Mouse (Mus musculus) kidney, embryonic 15.5 days (tissue): ENCODE data around the gene Snupn. TPM values are rescaled to one million over a fixed set of nuclear protein-coding genes. Genes with fewer than 3 reads are reported as not detected.
A peak's percentile ranks its signal among the peaks of the same experiment; 100 is the strongest.

Experiments
- ATAC-seq: fragments of 200-750 bp; cut with Nextera tagmentation; replicated peaks from 2 replicates; pipeline ENCODE4 v1.8.0; 2017; ENCODE audit warnings: moderate TSS enrichment; ENCODE audit not compliant: low FRiP score
- H3K27ac ChIP-seq: fragments of 300-500 bp; sonication (generic); 2 replicates; pipeline ENCODE4 v1.5.1; 2015; ENCODE audit warnings: mild to moderate bottlenecking, inconsistent platforms
- H3K27me3 ChIP-seq: fragments of 300-500 bp; sonication (generic); 2 replicates; pipeline ENCODE4 v1.6.1; 2015; ENCODE audit warnings: inconsistent platforms
- H3K36me3 ChIP-seq: fragments of 300-500 bp; sonication (generic); 2 replicates; pipeline ENCODE4 v1.6.1; 2015; ENCODE audit warnings: inconsistent platforms
- H3K4me1 ChIP-seq: fragments of 300-500 bp; sonication (generic); 2 replicates; pipeline ENCODE4 v1.6.1; 2015; ENCODE audit warnings: inconsistent platforms
- H3K4me2 ChIP-seq: fragments of 300-500 bp; sonication (generic); 2 replicates; pipeline ENCODE4 v1.6.1; 2015; ENCODE audit warnings: moderate library complexity, mild to moderate bottlenecking, inconsistent platforms
- H3K4me3 ChIP-seq: fragments of 300-500 bp; sonication (generic); replicated peaks from 2 replicates; pipeline ENCODE4 v1.5.1; 2015; ENCODE audit warnings: mild to moderate bottlenecking, inconsistent platforms
- H3K9ac ChIP-seq: fragments of 300-500 bp; sonication (generic); 2 replicates; pipeline ENCODE4 v1.6.1; 2015; ENCODE audit warnings: mild to moderate bottlenecking, inconsistent platforms
- H3K9me3 ChIP-seq: fragments of 300-500 bp; sonication (generic); replicated peaks from 2 replicates; pipeline ENCODE4 v1.6.1; 2016; ENCODE audit warnings: inconsistent platforms
- WGBS: fragments of 180-500 bp; shearing (Covaris S2); methylation state at CpG from one replicate; pipeline ENCODE4 v1.1.7; 2015; ENCODE audit warnings: mixed read lengths; 5-methylcytosine and 5-hydroxymethylcytosine counted together
- polyA plus RNA-seq: library from polyadenylated mRNA; unstranded; fragments of >200 nt; fragmentation: Nextera tagmentation; extraction: Ambion mirVana; gene quantifications from 2 replicates; pipeline ENCODE4 v1.2.1, GENCODE M21; 2015

The Snupn gene
- polyA plus RNA-seq, 1 experiment from 2014 or later: 28.3 TPM

DNA sequence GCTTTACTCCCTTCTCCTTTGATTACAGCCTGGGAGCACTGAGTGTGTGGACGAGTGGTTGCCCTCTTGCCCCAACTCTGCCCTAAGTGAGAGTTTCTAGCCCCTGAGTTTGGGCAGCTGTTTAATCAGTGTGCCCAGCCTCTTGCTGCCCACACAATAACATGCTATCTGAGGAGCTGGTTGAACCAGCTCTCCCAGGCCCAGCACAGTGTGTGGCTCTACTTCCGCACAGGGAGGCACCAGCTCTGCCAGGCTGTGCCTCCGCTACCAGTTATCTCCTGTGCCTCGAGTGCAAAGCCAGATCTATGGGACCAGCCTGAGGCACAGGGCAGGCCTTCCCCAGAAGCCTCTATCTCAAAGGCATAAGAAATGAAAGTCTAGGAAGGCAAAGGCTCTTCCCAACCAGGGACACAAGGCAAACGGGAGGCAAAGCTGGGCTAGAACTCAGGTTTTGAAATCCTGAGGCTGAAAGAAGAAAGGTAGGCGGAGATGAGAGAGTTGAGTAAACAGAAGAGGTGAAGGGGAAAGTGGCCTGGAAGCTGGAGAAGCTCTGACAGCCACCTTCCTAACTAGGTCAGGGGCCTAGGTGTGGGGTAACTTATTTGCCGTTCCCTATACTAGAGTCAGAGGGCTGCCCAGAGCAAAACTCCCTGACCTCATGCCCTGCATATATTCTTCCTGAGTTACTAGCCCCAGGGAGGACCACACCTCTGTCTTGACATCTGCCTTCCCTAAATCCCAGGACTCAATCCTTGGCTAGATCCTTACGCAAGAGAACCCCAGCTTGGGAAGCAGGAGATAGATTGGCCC is 26.6 kb upstream of the Snupn start:
- H3K27me3 ChIP-seq: no peaks in the 10 kb centered on the region
- H3K4me1 ChIP-seq: peaks cover 52% of the 10 kb centered on the region
- no peak for ATAC-seq
- H3K36me3 ChIP-seq: peaks cover 46% of the 10 kb centered on the region
- H3K9ac ChIP-seq: peak overlapping the region; percentile 33
- H3K27ac ChIP-seq: peak overlapping the region; percentile 42; the same call in 1 of the 2 replicates
- peak overlapping the region; percentile 40 for H3K4me3 ChIP-seq
- 45% methylated on average over 8 of the region's 8 CpGs for WGBS
- H3K9me3 ChIP-seq: no peaks in the 10 kb centered on the region
- peak overlapping the region; percentile 93 for H3K4me2 ChIP-seq

DNA sequence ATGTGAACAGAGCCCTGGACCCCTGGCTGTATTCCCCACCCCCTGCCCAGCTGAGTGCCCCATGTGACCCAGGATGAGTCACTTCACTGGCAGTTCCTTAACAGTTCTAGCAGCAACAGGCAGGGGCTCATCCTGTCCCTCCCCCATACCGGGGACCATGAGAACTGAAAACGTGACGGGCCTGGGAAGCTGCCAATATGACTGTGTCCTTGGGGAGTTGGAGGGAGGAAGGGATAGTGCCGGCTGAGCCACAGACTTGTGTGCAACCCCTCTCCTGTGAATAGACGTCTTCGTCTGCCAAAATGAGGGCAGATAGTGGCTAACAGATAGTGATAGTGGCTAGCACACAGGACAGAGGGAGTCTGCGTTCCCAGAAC is 26.0 kb upstream of the Snupn start:
- Histone ChIP-seq H3K9ac (peak overlapping the region; percentile 33; the same call in 1 of the 2 replicates), H3K4me2 (peak overlapping the region; percentile 93), H3K4me1 (peaks cover 55% of the 10 kb centered on the region), H3K27me3 (no peaks in the 10 kb centered on the region), H3K4me3 (peak overlapping the region; percentile 40), H3K36me3 (peaks cover 41% of the 10 kb centered on the region), H3K27ac (peak overlapping the region; percentile 42), H3K9me3 (no peaks in the 10 kb centered on the region)
- WGBS: 14% methylated on average over 7 of the region's 7 CpGs
- peak; percentile 43 for ATAC-seq

DNA sequence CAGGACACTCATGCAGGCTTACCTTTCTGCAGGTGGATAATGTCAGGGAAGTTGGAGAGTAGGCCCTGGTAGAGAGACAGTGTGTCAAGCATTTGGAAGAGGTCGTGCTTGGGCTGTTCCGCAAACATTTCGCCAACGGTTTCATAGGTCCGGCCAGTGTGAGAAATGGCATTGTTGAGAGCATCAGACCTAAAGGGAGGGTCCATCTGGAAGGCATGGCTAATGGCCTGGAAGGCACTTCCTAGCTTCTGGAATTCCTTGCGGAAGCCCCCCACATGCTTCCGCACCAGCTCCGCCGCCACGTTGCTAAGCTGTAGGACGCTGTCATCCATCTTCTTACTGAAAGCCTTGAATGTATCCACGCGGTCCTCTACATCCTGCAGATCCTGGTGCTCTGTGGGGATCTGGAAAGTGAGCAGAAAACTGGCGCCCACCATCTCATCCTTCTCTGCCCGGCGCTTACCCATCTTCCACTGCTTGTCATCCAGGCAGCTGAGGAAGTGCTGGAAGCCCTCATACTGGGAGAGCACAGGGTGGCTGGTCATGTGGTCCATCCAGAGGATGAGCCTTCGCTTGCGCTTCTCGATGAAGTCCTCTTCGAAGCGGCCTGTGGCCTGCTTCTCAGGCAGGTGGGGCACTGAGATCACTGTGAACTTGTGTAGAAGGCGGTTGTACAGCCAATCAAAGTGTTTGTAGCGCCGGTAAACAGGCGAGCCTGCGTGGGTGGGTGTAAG is 25.2 kb upstream of the Snupn start:
- H3K9ac ChIP-seq: no peak overlapping the region; the same call in 1 of the 2 replicates
- 82% methylated on average over 26 of the region's 26 CpGs for WGBS
- H3K9me3 ChIP-seq: no peaks in the 10 kb centered on the region
- ATAC-seq: no peak
- peaks cover 55% of the 10 kb centered on the region for H3K4me1 ChIP-seq
- H3K27me3 ChIP-seq: peaks cover 5% of the 10 kb centered on the region; the same call in 1 of the 2 replicates
- peak overlapping the region; percentile 93 for H3K4me2 ChIP-seq
- H3K36me3 ChIP-seq: peaks cover 32% of the 10 kb centered on the region
- H3K27ac ChIP-seq: peak overlapping the region; percentile 6
- H3K4me3 ChIP-seq: peak overlapping the region; percentile 40

DNA sequence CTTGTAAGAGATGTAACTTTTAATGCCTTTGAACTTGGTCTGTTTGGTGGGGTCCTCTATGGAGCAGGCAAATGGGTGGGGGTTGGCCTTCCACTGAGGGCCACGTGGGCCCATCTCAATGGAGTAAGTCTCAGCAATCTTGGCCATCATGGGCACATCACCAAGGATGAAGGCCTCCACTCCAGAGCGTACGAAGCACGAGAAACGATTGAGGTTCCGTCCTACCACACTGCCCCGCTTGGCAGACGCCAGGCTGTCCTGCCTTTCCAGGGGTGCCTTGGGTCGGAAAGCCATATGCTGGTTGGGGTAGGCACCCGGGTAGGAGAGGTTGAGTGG is 24.7 kb upstream of the Snupn start:
- Histone ChIP-seq H3K4me3 (no peak overlapping the region; the same call in 1 of the 2 replicates), H3K27ac (no peak overlapping the region), H3K4me2 (peak overlapping the region; percentile 93), H3K9me3 (no peaks in the 10 kb centered on the region), H3K27me3 (peaks cover 8% of the 10 kb centered on the region; the same call in 1 of the 2 replicates), H3K36me3 (peaks cover 31% of the 10 kb centered on the region), H3K9ac (no peak overlapping the region), H3K4me1 (peaks cover 55% of the 10 kb centered on the region)
- no peak for ATAC-seq
- 94% methylated on average over 10 of the region's 10 CpGs for WGBS

DNA sequence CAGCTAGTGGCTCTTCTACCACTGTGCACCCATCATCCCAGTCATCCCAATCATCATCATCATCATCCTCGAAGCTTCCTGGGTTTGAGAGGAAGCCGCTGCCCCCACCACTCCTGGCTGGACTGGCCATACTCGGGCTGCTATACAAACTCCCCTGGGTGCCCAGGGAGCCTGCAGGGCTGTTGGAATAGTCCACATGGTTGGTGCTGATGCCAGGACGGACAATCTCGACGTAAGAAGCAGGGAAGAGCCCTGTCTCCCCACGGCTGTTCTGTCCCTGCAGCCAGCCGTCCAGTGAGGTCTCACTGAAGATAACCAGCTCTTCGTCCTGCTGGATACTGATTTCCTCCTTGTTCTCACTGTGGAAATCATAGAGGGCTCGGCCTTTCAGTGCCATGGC is 24.3 kb upstream of the Snupn start:
- 82% methylated on average over 10 of the region's 10 CpGs for WGBS
- ATAC-seq: no peak

DNA sequence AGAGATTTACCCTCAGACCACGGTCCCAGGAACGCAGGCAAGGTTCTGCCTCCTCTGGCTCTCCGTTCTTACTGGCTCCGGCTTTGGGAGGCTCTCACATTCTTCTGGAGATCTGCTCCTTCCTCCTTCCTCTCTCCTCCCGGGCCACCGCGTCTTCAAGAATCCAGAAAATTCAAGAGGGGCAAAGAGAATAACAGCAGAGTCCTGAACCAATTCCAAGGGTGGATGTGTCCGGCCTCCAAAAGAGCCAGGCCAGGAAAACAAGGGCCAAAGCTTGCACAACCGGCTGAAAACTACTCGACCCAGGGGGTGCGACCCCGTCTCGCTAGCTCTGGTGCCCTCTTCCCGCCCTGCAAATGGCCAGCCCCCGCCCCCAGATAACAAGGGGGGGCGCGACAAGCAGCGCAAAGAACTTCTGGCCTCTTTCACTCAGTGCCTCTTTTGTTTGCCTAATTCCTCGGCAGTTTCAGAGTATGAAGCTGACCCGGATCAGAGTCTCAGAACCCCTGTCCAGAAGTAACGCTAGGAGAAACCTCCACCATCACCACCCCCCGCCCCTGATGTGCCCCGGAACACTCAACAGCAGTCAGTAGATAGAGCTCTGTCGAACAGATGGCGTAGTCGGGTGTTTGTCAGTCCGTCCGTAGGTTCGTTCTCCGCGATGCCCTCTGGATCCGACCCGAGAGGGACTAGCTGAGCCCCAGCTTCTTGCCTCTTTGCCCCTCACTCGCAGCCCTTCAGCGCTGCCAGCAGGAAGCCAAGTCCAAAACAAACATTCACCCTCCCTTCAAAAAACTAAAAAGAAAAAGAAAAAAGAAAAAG is 23.3 kb upstream of the Snupn start:
- Histone ChIP-seq H3K4me2 (peak overlapping the region; percentile 93), H3K9me3 (no peaks in the 10 kb centered on the region), H3K4me3 (peak overlapping the region; percentile 77), H3K27ac (peak overlapping the region; percentile 98), H3K4me1 (peaks cover 55% of the 10 kb centered on the region), H3K36me3 (peaks cover 17% of the 10 kb centered on the region), H3K27me3 (peaks cover 8% of the 10 kb centered on the region; the same call in 1 of the 2 replicates), H3K9ac (peak overlapping the region; percentile 80)
- WGBS: 0% methylated on average over 35 of the region's 35 CpGs
- ATAC-seq: peak; percentile 20; the same call in 1 of the 2 replicates

More for the DNA sequence above, 24.3 kb upstream of the Snupn start:
- peaks cover 27% of the 10 kb centered on the region for H3K36me3 ChIP-seq
- peak overlapping the region; percentile 93 for H3K4me2 ChIP-seq
- H3K4me3 ChIP-seq: peak overlapping the region; percentile 77
- H3K9ac ChIP-seq: no peak overlapping the region; the same call in 1 of the 2 replicates
- peak overlapping the region; percentile 98 for H3K27ac ChIP-seq
- H3K27me3 ChIP-seq: peaks cover 8% of the 10 kb centered on the region; the same call in 1 of the 2 replicates
- H3K4me1 ChIP-seq: peaks cover 55% of the 10 kb centered on the region
- H3K9me3 ChIP-seq: no peaks in the 10 kb centered on the region

DNA sequence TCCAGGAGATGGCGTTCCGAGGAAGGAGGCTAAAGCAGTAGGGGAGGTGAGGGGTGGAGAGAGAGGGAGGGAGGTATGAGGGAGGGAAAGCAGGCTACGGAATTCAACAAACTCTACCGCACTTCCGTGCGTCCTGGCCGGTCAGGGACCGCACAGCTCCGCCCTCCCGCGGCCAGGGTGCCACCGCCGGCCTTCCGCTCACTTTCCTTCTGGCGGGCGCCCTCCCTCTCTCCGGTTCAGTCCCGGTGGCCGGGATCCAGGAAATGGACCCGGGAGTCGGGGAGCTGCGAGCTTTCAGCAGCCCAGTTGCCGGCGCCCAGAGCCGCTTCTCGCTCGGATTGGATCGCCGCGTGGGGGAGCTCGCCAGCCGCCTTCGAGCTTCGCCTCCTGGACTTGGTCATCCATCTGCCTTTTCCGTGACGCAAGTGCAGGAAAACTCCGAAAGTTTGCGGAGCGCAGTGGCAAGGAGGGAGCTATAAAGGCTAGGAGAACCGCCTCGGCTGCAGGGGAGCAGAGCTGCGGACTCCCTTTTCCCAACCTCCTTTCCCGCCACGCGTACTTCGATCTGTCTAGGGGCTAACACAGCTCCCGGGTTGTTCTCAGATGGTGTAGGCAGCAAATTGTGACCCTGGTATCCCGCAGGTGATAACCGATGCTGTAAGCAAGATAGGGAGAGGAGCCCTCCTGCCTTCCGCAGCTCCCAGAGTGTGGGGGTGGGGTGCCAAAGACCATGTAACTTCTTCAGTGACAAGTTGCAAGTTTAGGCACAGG is 22.5 kb upstream of the Snupn start, which contains the start of gene Snx33:
Gene Snx33 (minus strand): TSS at position 331 of the 771 bp plus-strand sequence.
- Histone ChIP-seq H3K36me3 (peaks cover 9% of the 10 kb centered on the region; the same call in 1 of the 2 replicates), H3K27ac (peak within 1 kb of the TSS; percentile 98), H3K4me1 (peaks cover 49% of the 10 kb centered on the region), H3K9ac (peak within 1 kb of the TSS; percentile 80), H3K27me3 (peaks cover 8% of the 10 kb centered on the region; the same call in 1 of the 2 replicates), H3K4me3 (peak within 1 kb of the TSS; percentile 77), H3K4me2 (peak within 1 kb of the TSS; percentile 93), H3K9me3 (no peaks in the 10 kb centered on the region)
- WGBS: under 1% methylated on average over 50 of the region's 50 CpGs
- peak; percentile 87 for ATAC-seq

DNA sequence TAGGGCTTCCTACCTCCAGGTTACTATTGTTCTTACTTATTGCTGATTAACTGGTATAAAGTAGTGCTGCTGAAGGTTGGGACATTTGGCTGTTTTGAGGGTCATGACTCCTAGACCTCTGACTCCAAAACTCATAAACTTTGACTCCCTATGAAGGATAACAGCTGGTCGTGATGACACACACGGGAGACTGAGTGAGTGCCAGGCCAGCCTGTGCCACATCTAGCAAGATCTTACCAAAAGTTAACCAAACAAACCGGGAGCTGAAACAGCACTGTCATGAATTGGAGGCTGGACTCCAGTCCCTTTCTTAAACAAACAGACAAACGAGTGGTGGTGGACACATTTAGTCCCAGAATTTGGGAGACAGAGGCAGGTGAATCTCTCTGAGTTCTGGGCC is 21.2 kb upstream of the Snupn start:
- Histone ChIP-seq H3K9me3 (no peaks in the 10 kb centered on the region), H3K4me2 (no peak overlapping the region), H3K27me3 (peaks cover 8% of the 10 kb centered on the region; the same call in 1 of the 2 replicates), H3K27ac (no peak overlapping the region), H3K9ac (no peak overlapping the region), H3K36me3 (peaks cover 9% of the 10 kb centered on the region; the same call in 1 of the 2 replicates), H3K4me3 (no peak overlapping the region), H3K4me1 (peaks cover 37% of the 10 kb centered on the region)
- 22% methylated on average over 4 of the region's 4 CpGs for WGBS
- ATAC-seq: no peak

DNA sequence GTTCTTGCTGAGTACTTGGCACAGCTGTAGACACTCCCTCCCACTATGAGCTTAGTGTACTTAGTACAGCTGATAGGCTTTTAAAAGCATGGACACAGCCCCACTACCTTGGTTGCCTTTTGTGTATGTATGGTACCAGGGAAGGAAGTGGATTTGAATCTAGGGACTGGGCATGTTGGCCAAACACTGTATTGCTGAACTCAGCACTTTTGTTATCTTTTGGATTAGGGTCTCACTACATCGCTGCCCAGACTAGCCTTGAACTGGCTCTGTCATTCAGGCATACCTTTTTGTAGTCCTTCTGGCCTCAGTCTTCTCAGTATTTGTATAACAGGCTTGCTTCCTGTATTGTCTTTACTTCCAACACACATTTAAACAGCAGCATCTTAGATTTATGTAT is 20.1 kb upstream of the Snupn start:
- Histone ChIP-seq H3K27ac (no peak overlapping the region), H3K9me3 (no peaks in the 10 kb centered on the region), H3K36me3 (peaks cover 5% of the 10 kb centered on the region; the same call in 1 of the 2 replicates), H3K4me2 (no peak overlapping the region), H3K4me3 (no peak overlapping the region), H3K4me1 (peaks cover 26% of the 10 kb centered on the region), H3K27me3 (peaks cover 8% of the 10 kb centered on the region; the same call in 1 of the 2 replicates), H3K9ac (no peak overlapping the region)
- no peak for ATAC-seq
- 76% methylated on average over 1 of the region's 1 CpGs for WGBS

DNA sequence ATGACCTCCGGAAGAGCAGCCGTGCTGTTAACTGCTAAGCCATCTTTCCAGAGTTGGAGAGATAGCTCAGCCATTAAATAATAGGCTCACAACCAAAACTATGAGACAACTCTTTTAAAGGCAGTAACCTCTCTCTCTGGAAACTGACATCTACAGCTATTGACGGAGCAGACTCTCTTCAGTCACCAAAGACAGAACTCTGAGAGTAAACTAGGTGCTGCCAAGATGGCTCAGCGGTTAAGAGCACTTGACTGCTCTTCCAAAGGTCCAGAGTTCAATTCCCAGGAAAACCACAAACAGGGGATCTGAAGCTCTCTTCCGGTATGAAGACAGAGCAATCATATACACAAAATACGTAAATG is 13.8 kb upstream of the Snupn start:
- peak overlapping the region; percentile 19; the same call in 1 of the 2 replicates for H3K9ac ChIP-seq
- H3K4me1 ChIP-seq: peaks cover 14% of the 10 kb centered on the region
- 17% methylated on average over 6 of the region's 6 CpGs for WGBS
- H3K36me3 ChIP-seq: no peaks in the 10 kb centered on the region
- H3K27me3 ChIP-seq: no peaks in the 10 kb centered on the region
- H3K27ac ChIP-seq: peak overlapping the region; percentile 96
- H3K4me2 ChIP-seq: peak overlapping the region; percentile 81
- peak overlapping the region; percentile 90 for H3K4me3 ChIP-seq
- H3K9me3 ChIP-seq: no peaks in the 10 kb centered on the region
- no peak for ATAC-seq
